Comparison of ENCODE assay signal across 15 mouse cellular contexts in the genomic region with DNA sequence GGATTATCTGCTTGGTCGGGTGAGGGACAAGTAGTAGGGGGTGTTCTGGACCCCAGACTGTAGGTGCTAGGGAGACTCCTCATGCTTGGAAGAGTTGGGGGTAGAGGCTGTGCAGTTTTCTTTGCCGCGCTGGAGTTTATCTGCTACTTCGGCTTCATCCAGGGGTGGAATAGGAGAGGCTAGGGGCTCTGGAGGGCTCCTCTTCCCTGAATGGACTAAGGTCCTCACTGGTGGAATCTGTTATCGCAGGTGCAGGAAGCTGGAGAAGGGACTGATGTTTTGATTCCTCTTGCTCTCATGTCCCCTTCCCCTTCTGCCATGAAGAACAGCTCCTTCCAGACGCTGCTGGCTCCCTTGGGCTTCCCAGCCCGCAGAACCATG. TPM values are rescaled to one million over a fixed set of nuclear protein-coding genes. Genes with fewer than 3 reads are reported as not detected.
DNase-seq lines count a peak whose midpoint lies in the region; ATAC-seq lines count a peak whose summit lies in the region.
"Had no signal": no experiment of that assay in that cellular context is flagged by ENCODE, and none has a peak within 500 bp of the region (broad histone marks: within the 10 kb centered on the region; RNA-seq: fewer than 3 reads in every experiment).

No protein-coding gene starts in this region.

- peaks cover 38% of the 10 kb centered on the region for H3K4me1 ChIP-seq in embryonic facial prominence, embryonic 13.5 days
- peaks cover 64% of the 10 kb centered on the region for H3K4me1 ChIP-seq in forebrain, embryonic 12.5 days
- peaks cover 38% of the 10 kb centered on the region for H3K4me1 ChIP-seq in hindbrain, embryonic 16.5 days (ENCODE audit: control insufficient read depth, insufficient read depth, low read depth, low read length)
- peaks cover 58% of the 10 kb centered on the region for H3K4me1 ChIP-seq in midbrain, embryonic 15.5 days
- peaks cover 18% of the 10 kb centered on the region for H3K4me1 ChIP-seq in heart, embryonic 12.5 days (replicated peaks)

- H3K27ac ChIP-seq in embryonic facial prominence, embryonic 13.5 days: no peak overlapping the region
- peak overlapping the region; percentile 56; the same call in 1 of the 2 replicates for H3K27ac ChIP-seq in forebrain, embryonic 12.5 days
- peak overlapping the region; percentile 41 for H3K27ac ChIP-seq in hindbrain, embryonic 16.5 days (ENCODE audit: low read depth, low read length)
- H3K27ac ChIP-seq in midbrain, embryonic 15.5 days: peak overlapping the region; percentile 81
- no peak overlapping the region for H3K27ac ChIP-seq in heart, embryonic 12.5 days (ENCODE audit: poor library complexity, severe bottlenecking)
- H3K27ac ChIP-seq: liver, embryonic 14.5 days had no signal

- WGBS in embryonic facial prominence, embryonic 13.5 days: 23% methylated on average over 7 of the region's 7 CpGs
- 11% methylated on average over 7 of the region's 7 CpGs for WGBS in forebrain, embryonic 12.5 days
- WGBS in hindbrain, embryonic 16.5 days: 14% methylated on average over 7 of the region's 7 CpGs
- 11% methylated on average over 7 of the region's 7 CpGs for WGBS in midbrain, embryonic 15.5 days
- WGBS in heart, embryonic 12.5 days: 37% methylated on average over 7 of the region's 7 CpGs

- H3K4me3 ChIP-seq in embryonic facial prominence, embryonic 13.5 days: no peak overlapping the region
- H3K4me3 ChIP-seq in forebrain, embryonic 12.5 days (replicated peaks): no peak overlapping the region
- no peak overlapping the region; the same call in 1 of the 2 replicates for H3K4me3 ChIP-seq in hindbrain, embryonic 16.5 days (ENCODE audit: low read length)
- H3K4me3 ChIP-seq in midbrain, embryonic 15.5 days: no peak overlapping the region
- no peak overlapping the region for H3K4me3 ChIP-seq in heart, embryonic 12.5 days

- H3K9ac ChIP-seq in embryonic facial prominence, embryonic 13.5 days: no peak overlapping the region
- H3K9ac ChIP-seq in forebrain, embryonic 12.5 days: no peak overlapping the region
- peak overlapping the region; percentile 23 for H3K9ac ChIP-seq in hindbrain, embryonic 16.5 days (ENCODE audit: low read depth, low read length)
- H3K9ac ChIP-seq in midbrain, embryonic 15.5 days: no peak overlapping the region
- no peak overlapping the region for H3K9ac ChIP-seq in heart, embryonic 12.5 days
- H3K9ac ChIP-seq: liver, embryonic 14.5 days had no signal

- peaks cover 19% of the 10 kb centered on the region for H3K27me3 ChIP-seq in embryonic facial prominence, embryonic 13.5 days
- peaks cover 40% of the 10 kb centered on the region for H3K27me3 ChIP-seq in forebrain, embryonic 12.5 days
- H3K27me3 ChIP-seq in hindbrain, embryonic 16.5 days (replicated peaks; ENCODE audit: control insufficient read depth, insufficient read depth, low read length): no peaks in the 10 kb centered on the region
- no peaks in the 10 kb centered on the region for H3K27me3 ChIP-seq in midbrain, embryonic 15.5 days (replicated peaks)
- peaks cover 69% of the 10 kb centered on the region for H3K27me3 ChIP-seq in heart, embryonic 12.5 days (replicated peaks)
- H3K27me3 ChIP-seq: CH12.LX had no signal

- no peak for ATAC-seq in embryonic facial prominence, embryonic 13.5 days (ENCODE audit: insufficient number of reproducible peaks, insufficient read depth, low FRiP score, low TSS enrichment, low read depth)
- no peak for ATAC-seq in forebrain, embryonic 12.5 days (ENCODE audit: low FRiP score)
- ATAC-seq in hindbrain, embryonic 16.5 days: no peak
- no peak; the same call in 1 of the 2 replicates for ATAC-seq in midbrain, embryonic 15.5 days (replicated peaks)
- ATAC-seq in heart, embryonic 12.5 days (ENCODE audit: insufficient number of reproducible peaks, low FRiP score): no peak

- peak overlapping the region; percentile 50 for H3K4me2 ChIP-seq in embryonic facial prominence, embryonic 13.5 days
- peak overlapping the region; percentile 37 for H3K4me2 ChIP-seq in forebrain, embryonic 12.5 days
- peak overlapping the region; percentile 45 for H3K4me2 ChIP-seq in hindbrain, embryonic 16.5 days (ENCODE audit: low read length)
- peak overlapping the region; percentile 40 for H3K4me2 ChIP-seq in midbrain, embryonic 15.5 days
- H3K4me2 ChIP-seq in heart, embryonic 12.5 days: no peak overlapping the region

- H3K36me3 ChIP-seq in embryonic facial prominence, embryonic 13.5 days: no peaks in the 10 kb centered on the region
- H3K36me3 ChIP-seq in forebrain, embryonic 12.5 days (replicated peaks): no peaks in the 10 kb centered on the region
- H3K36me3 ChIP-seq in hindbrain, embryonic 16.5 days (ENCODE audit: control insufficient read depth, insufficient read depth, low read length): no peaks in the 10 kb centered on the region
- H3K36me3 ChIP-seq in midbrain, embryonic 15.5 days (replicated peaks): no peaks in the 10 kb centered on the region
- no peaks in the 10 kb centered on the region for H3K36me3 ChIP-seq in heart, embryonic 12.5 days

- peaks cover 6% of the 10 kb centered on the region; the same call in 1 of the 2 replicates for H3K9me3 ChIP-seq in embryonic facial prominence, embryonic 13.5 days
- H3K9me3 ChIP-seq in forebrain, embryonic 12.5 days: no peaks in the 10 kb centered on the region
- no peaks in the 10 kb centered on the region for H3K9me3 ChIP-seq in hindbrain, embryonic 16.5 days (ENCODE audit: control insufficient read depth, low read length)
- H3K9me3 ChIP-seq in midbrain, embryonic 15.5 days: no peaks in the 10 kb centered on the region
- H3K9me3 ChIP-seq in heart, embryonic 12.5 days (replicated peaks): peaks cover 3% of the 10 kb centered on the region; the same call in 1 of the 2 replicates

- DNase-seq in heart, adult 8-10 months (ENCODE audit: low spot score): no peak
- no peak for DNase-seq in spleen, adult 12 weeks (ENCODE audit: low spot score)
- DNase-seq: lung, postnatal 36 days had no signal

RNA-seq across cellular contexts. Expression of a gene that starts 47.1 kb away (rescaled TPM):
- polyA plus RNA-seq in embryonic facial prominence, embryonic 13.5 days (2015; fragmentation: Nextera tagmentation; extraction: Ambion mirVana): not detected in 2 replicates
- polyA plus RNA-seq in forebrain, embryonic 12.5 days (2016; fragmentation: Nextera tagmentation; extraction: Ambion mirVana): 0.20 TPM in 1 of 2 replicates, not detected in the other
- 0.06 TPM in 2 replicates for polyA plus RNA-seq in hindbrain, embryonic 16.5 days (2015; fragmentation: Nextera tagmentation; extraction: Ambion mirVana)
- polyA plus RNA-seq in midbrain, embryonic 15.5 days (2015; fragmentation: Nextera tagmentation; extraction: Ambion mirVana): not detected in 2 replicates
- not detected in 2 replicates for polyA plus RNA-seq in heart, embryonic 12.5 days (2016; fragmentation: Nextera tagmentation; extraction: Ambion mirVana)
- under 1 TPM in 1 of 4 experiments, not detected in 3; 0.11 TPM for total RNA-seq in heart, adult 8-10 months (2022)
- total RNA-seq: adrenal gland, adult 2 months; CH12.LX; gastrocnemius, postnatal 4 days; layer of hippocampus, postnatal 10 days had no signal
- polyA plus RNA-seq: adrenal gland, adult 2 months; heart, postnatal 0 days; liver, embryonic 14.5 days; stomach, embryonic 14.5 days had no signal

Comparison
In these comparisons a context has a peak if more than half of its experiments do, and no peak if none do; other contexts are left out.
1. H3K27ac ChIP-seq: peak in forebrain, embryonic 12.5 days (single experiment), hindbrain, embryonic 16.5 days (single experiment) and midbrain, embryonic 15.5 days (single experiment); none in embryonic facial prominence, embryonic 13.5 days (single experiment) and heart, embryonic 12.5 days (single experiment).